Mouse (Mus musculus): Measurements from ENCODE around the gene Tmbim4. TPM values are rescaled to one million over a fixed set of nuclear protein-coding genes. Genes with fewer than 3 reads are reported as not detected.
A peak's percentile ranks its signal among the peaks of the same experiment; 100 is the strongest.
"Not testable (repeated sequence)": the region's sequence is repeated elsewhere in the genome, so short reads cannot be mapped to it uniquely, and the experiment has no call there.

Gene Tmbim4
- total RNA-seq, 2 experiments from 2014 or later, result 116 to 117 TPM

- no peak for DNase-seq
Observed at GRCm38 (mm10) chr10:120197061-120197835, 4.1 kb upstream of the Tmbim4 start.

- DNase-seq, result peak; percentile 92
Observed at GRCm38 (mm10) chr10:120201961-120202402, 592 bp downstream of the Tmbim4 start, which contains the start of gene Irak3. Gene Irak3 (minus strand): TSS chr10:120202130.

DNA sequence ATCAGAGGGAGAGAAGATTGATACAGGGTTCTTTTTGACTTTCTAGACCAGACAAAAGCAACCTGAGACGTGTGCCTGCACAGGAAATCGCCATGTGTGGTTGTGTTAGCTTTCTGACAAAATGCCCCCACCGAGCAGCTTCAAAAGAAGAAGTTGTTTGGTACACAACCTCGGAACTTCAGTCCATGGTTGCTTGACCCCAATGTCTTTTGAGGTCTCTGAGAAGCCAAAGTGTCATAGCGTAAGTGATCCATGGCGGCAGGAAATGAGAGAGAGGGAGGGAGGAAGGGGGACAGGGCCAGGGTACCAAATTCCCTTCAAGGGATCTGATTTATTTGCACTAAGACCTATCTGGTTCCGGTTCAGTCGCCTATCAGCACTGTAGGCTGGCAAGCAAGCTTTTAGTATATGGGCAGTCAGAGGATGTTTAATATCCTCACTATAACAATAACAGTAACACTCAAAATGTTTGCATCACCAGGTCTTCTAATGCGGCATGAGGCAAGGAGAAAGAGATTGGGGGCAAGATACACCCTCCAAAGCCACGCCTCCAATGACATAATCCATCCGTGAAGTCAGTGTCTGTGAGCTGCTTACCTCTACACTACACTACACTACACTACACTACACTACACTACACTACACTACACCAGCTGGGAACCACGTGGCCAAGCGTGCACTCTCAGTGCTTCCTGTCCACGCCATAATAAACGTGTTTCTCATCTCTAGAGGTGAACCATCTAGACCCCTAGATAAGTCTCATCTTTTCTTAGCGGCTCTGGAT lies 1.3 kb downstream of the Tmbim4 start:
- no peak for DNase-seq

- no peak for DNase-seq
Observed at GRCm38 (mm10) chr10:120204591-120205210, 3.3 kb downstream of the Tmbim4 start.

- DNase-seq, result no peak
Observed at GRCm38 (mm10) chr10:120208015-120208414, 6.6 kb downstream of the Tmbim4 start.

DNA sequence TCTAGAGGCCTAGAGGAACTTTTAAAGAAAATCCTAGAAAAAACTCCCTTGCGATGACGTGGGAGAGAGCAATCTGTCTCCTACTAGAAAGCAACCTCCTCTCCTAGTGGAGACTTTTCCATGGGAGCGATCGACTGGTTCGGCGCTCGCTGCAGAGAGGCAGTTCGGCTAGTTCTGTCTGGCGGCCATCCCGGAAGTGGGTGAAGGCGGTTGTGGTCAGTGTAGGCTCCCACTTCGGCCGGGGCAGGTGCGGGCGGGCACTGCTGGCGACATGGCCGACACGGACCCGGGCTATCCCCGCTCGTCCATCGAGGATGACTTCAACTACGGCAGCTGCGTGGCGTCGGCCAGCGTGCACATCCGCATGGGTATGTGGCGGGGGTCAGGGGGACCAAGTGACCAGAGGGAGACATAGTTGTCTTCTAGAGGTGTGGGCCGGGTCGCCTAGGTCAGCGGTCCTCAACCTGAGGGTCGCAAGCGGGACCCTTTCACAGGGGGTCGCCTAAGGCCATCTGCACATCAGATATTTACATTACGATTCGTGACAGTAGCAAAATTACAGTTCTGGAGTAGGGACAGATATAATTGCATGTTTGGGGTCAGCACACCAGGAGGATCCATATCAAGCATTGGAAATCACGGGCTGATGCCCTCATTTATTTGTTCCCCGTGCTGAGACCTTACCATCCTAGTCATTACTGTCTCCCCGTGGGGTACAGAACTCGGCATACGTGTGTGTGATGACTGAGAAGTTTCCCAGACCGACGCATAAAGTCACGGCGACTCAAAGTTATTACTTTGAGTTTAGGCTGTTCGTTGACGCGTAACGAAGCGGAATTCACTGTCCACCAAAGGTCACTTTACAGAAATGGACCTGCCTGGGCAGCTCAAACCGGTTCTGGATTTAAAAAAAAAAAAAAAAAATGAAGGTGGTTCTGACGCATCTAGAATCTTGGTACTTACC lies 7.5 kb downstream of the Tmbim4 start:
- peak; percentile 92 for DNase-seq

DNA sequence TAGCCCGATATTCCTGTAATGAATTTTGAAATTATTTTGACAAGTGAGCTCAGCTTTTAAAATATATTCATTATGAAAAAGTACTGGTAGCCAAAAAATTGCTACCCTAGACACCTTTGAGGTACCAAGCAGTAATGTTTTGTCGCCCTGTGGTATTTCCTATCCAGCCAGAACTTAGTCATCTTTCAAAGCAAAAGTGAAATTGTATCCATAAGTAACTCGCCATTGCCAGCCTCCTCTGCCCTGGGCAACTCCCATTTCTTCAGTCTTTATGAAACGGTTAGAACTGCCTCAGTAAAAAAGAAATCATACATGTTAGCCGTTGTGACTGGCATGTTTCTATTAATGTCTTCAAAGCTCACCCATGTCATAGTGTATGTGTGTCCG lies 8.1 kb downstream of the Tmbim4 start:
- no peak for DNase-seq

GRCm38 (mm10) chr10:120210096-120210495 lies 8.7 kb downstream of the Tmbim4 start:
- DNase-seq, result no peak

DNA sequence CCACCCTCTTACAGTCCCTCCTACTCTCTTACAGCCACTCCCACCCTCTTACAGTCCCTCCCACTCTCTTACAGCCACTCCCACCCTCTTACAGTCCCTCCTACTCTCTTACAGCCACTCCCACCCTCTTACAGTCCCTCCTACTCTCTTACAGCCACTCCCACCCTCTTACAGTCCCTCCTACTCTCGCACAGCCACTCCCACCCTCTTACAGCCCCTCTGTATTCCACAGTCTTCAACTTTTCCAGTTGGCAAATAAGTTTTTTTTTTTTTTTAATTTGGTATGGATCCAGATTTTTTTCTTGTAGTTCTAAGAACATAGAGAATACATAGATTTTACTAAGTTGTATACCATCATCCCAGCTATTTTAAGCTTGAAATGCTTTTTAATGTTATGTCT lies 15.7 kb downstream of the Tmbim4 start:
- not testable (repeated sequence) for DNase-seq

GRCm38 (mm10) chr10:120218996-120219395 lies 17.6 kb downstream of the Tmbim4 start:
- DNase-seq, result no peak

DNA sequence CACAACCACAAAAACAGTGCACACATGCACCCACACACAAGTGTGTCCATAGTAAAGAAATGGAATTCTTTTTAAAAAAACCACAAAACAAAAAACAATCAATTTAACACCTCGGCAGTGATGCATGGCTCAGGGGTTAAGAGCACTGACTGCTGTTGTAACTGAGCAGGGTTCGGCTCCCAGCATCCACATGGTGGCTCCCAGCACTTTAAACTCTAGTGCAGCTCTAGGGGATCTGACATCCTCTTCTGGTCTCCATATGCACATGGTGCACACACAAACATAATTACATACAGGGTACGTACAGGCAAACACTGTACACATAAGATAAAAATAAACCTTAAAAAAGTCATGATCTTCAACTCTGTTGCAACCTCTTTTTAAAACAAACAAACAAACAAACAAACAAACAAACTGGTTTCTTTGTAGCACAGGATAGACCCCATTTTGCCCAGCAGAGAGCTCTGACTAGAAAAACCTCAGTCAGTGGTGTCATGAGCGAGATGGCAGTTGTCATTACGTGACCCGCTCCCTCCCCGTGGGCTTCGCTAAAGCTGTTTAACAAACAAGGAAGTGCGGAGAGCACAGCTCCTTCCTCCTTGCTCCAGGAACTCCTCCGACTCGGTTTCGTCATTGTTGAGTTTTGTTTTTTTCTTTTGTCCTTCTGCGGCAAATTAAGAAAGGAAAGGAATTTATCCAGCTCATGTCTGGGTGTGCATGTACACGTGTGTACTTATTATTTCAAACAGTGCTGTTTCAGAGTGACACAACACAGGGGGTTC lies 18.4 kb downstream of the Tmbim4 start:
- no peak for DNase-seq

GRCm38 (mm10) chr10:120220776-120221175 lies 19.4 kb downstream of the Tmbim4 start:
- no peak for DNase-seq

GRCm38 (mm10) chr10:120226871-120227661 lies 25.7 kb downstream of the Tmbim4 start, which contains the start of gene Llph:
Gene Llph (plus strand): TSS chr10:120227070.
- DNase-seq, result peak; percentile 92

- peak; percentile 78 for DNase-seq
Observed at GRCm38 (mm10) chr10:120231718-120232117, 30.3 kb downstream of the Tmbim4 start.

- DNase-seq, result peak; percentile 72
Observed at GRCm38 (mm10) chr10:120233655-120234367, 32.4 kb downstream of the Tmbim4 start.

DNA sequence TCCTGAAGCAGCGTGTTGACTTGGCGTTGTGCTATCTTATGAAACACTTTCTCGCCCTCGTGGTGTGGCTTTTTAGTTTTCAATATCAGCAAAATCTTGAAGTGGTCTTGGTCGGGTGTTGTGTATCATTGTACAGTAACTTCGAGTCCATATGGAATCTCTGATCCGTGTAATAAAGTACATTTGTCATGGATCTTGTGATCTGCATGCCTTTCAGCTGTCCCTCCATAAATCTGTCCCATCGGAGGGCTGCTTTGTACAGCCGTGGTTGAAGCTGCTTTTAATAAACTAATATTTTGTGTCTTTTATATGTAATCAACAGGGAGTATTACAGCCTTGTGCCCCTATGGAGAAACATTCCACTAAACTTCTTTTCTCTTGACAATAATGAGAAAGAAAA lies 35.5 kb downstream of the Tmbim4 start:
- DNase-seq, result no peak

- no peak for DNase-seq
Observed at GRCm38 (mm10) chr10:120238241-120238640, 36.9 kb downstream of the Tmbim4 start.

DNA sequence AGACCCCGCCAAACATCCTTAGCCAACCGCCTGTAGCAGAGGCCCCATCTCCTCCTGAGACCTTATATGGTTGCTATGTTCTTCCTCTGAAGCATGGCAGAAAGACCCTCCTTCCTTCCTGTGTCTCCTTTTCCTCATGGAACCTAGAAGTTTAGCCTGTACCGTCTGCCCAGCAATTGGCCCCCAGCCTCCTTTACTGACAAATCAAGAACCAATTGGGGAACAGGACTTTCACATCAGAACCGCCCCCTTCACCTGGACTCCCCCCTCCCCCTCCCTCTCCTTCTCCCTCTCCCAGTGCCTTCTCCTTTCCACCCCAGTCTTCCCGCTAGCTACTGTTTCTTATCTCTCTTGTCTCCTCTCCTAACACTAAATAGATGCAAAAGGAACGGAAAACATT lies 38.1 kb downstream of the Tmbim4 start:
- DNase-seq, result no peak

GRCm38 (mm10) chr10:120242421-120242820 lies 41.0 kb downstream of the Tmbim4 start:
- DNase-seq, result no peak

Measured in adrenal gland, postnatal 10 days (tissue).